In genomic region chr11:18151788-18152563, GRCm38 (mm10) we compare ENCODE assay signal across 9 mouse cellular contexts.
DNase-seq lines count a peak whose midpoint lies in the region; ATAC-seq and TF ChIP-seq lines count a peak whose summit lies in the region.
"Had no signal": no experiment of that assay in that cellular context is flagged by ENCODE, and none has a peak within 500 bp of the region (broad histone marks: within the 10 kb centered on the region; RNA-seq: fewer than 3 reads in every experiment).

No protein-coding gene starts in this region.

- in situ Hi-C loops in Patski (cut with MboI; ENCODE audit: low pct_unique_long_range_greater_than_20kb): no loop called here

- CTCF ChIA-PET in Patski (lab: Charles Lee): no interaction called here

- no peak overlapping the region for H3K4me3 ChIP-seq in layer of hippocampus, adult 2 months
- H3K4me3 ChIP-seq: megakaryocyte, embryonic 14.5 days had no signal

- no peak for ATAC-seq in Patski

- H3K27me3 ChIP-seq in Patski: peaks cover 18% of the 10 kb centered on the region
- H3K27me3 ChIP-seq: megakaryocyte, embryonic 14.5 days had no signal

- no peak overlapping the region for H3K27ac ChIP-seq in layer of hippocampus, adult 2 months

- POLR2A ChIA-PET in Patski (lab: Charles Lee): no interaction called here

- peak; percentile 35 for TF ChIP-seq CTCF in Patski (IDR thresholded peaks at IDR 0.05)
- peak; percentile 75 for TF ChIP-seq CTCF in layer of hippocampus, adult 2 months (conservative IDR thresholded peaks at IDR 0.05)

- no peak for DNase-seq in Patski (ENCODE audit: low read depth, low spot score)
- peak; percentile 1 for DNase-seq in cerebellum, adult 9-10 months
- DNase-seq in forelimb bud, embryonic 11.5 days (ENCODE audit: low read depth, low spot score): peak; percentile 59
- DNase-seq in heart, postnatal 4 days: peak; percentile 81
- DNase-seq in layer of hippocampus, adult 2 months (ENCODE audit: low spot score in 2 of 2): peak in 1 of 2 experiments; percentile 7
- DNase-seq in lung, postnatal 4 days: peak; percentile 79 to 82
- peak; percentile 13 to 21 for DNase-seq in right cerebral cortex, adult 2 months (ENCODE audit: low spot score in 2 of 2)
- no peak for DNase-seq in T-cell, adult 2 months (ENCODE audit: low spot score)

Comparison
In these comparisons a context has a peak if more than half of its experiments do, and no peak if none do; other contexts are left out.
1. DNase-seq: peak in cerebellum, adult 9-10 months (single experiment), forelimb bud, embryonic 11.5 days (single experiment), heart, postnatal 4 days (single experiment), lung, postnatal 4 days (2 of 2) and right cerebral cortex, adult 2 months (2 of 2); none in Patski (single experiment) and T-cell, adult 2 months (single experiment).